Mouse (Mus musculus): ENCODE measurements around the gene Trp53tg5.

Gene Trp53tg5

GRCm38 (mm10) chr2:164515897-164516296 is 42.4 kb upstream of the Trp53tg5 start:
- Histone ChIP-seq H3K36me3 (ENCODE audit: insufficient read depth, low read length) (no peaks in the 10 kb centered on the region), H3K4me3 (replicated peaks; ENCODE audit: low read length) (no peak overlapping the region), H3K27me3 (ENCODE audit: insufficient read depth, low read length) (no peaks in the 10 kb centered on the region), H3K9me3 (ENCODE audit: low read length) (no peaks in the 10 kb centered on the region), H3K4me1 (replicated peaks; ENCODE audit: low read depth, low read length) (peaks cover 37% of the 10 kb centered on the region)
- TF ChIP-seq POU5F1 (IDR thresholded peaks at IDR 0.05; ENCODE audit: borderline replicate concordance, low read length): no peak
- no peak for TF ChIP-seq NANOG (IDR thresholded peaks at IDR 0.05; ENCODE audit: borderline replicate concordance, low read length)
- no peak for TF ChIP-seq CTCF (conservative IDR thresholded peaks at IDR 0.05; ENCODE audit: low read length)

- Histone ChIP-seq H3K4me3 (replicated peaks; ENCODE audit: low read length) (no peak overlapping the region), H3K4me1 (replicated peaks; ENCODE audit: low read depth, low read length) (peaks cover 41% of the 10 kb centered on the region), H3K27me3 (ENCODE audit: insufficient read depth, low read length) (no peaks in the 10 kb centered on the region), H3K36me3 (ENCODE audit: insufficient read depth, low read length) (no peaks in the 10 kb centered on the region), H3K9me3 (ENCODE audit: low read length) (no peaks in the 10 kb centered on the region)
- TF ChIP-seq NANOG (IDR thresholded peaks at IDR 0.05; ENCODE audit: borderline replicate concordance, low read length): no peak
- TF ChIP-seq POU5F1 (IDR thresholded peaks at IDR 0.05; ENCODE audit: borderline replicate concordance, low read length): no peak
- TF ChIP-seq CTCF (conservative IDR thresholded peaks at IDR 0.05; ENCODE audit: low read length): no peak
Measured at GRCm38 (mm10) chr2:164514916-164515315, 41.4 kb upstream of the Trp53tg5 start.

GRCm38 (mm10) chr2:164513389-164513788 is 39.9 kb upstream of the Trp53tg5 start:
- Histone ChIP-seq H3K27me3 (ENCODE audit: insufficient read depth, low read length) (no peaks in the 10 kb centered on the region), H3K4me3 (replicated peaks; ENCODE audit: low read length) (no peak overlapping the region; the same call in 1 of the 2 replicates), H3K9me3 (ENCODE audit: low read length) (no peaks in the 10 kb centered on the region), H3K4me1 (replicated peaks; ENCODE audit: low read depth, low read length) (peaks cover 47% of the 10 kb centered on the region), H3K36me3 (ENCODE audit: insufficient read depth, low read length) (peaks cover 10% of the 10 kb centered on the region)
- no peak for TF ChIP-seq NANOG (IDR thresholded peaks at IDR 0.05; ENCODE audit: borderline replicate concordance, low read length)

- H3K4me1 ChIP-seq (replicated peaks; ENCODE audit: low read depth, low read length): peaks cover 49% of the 10 kb centered on the region
- TF ChIP-seq POU5F1 (IDR thresholded peaks at IDR 0.05; ENCODE audit: borderline replicate concordance, low read length) (no peak), NANOG (IDR thresholded peaks at IDR 0.05; ENCODE audit: borderline replicate concordance, low read length) (no peak), CTCF (conservative IDR thresholded peaks at IDR 0.05; ENCODE audit: low read length) (no peak)
- H3K36me3 ChIP-seq (ENCODE audit: insufficient read depth, low read length): peaks cover 11% of the 10 kb centered on the region
- no peak overlapping the region for H3K4me3 ChIP-seq (replicated peaks; ENCODE audit: low read length)
- H3K9me3 ChIP-seq (ENCODE audit: low read length): no peaks in the 10 kb centered on the region
- no peaks in the 10 kb centered on the region for H3K27me3 ChIP-seq (ENCODE audit: insufficient read depth, low read length)
Measured at GRCm38 (mm10) chr2:164512121-164512909, 38.8 kb upstream of the Trp53tg5 start.

GRCm38 (mm10) chr2:164510621-164511190 is 37.2 kb upstream of the Trp53tg5 start:
- Histone ChIP-seq H3K27me3 (ENCODE audit: insufficient read depth, low read length) (no peaks in the 10 kb centered on the region), H3K4me1 (replicated peaks; ENCODE audit: low read depth, low read length) (peaks cover 61% of the 10 kb centered on the region), H3K36me3 (ENCODE audit: insufficient read depth, low read length) (peaks cover 21% of the 10 kb centered on the region), H3K4me3 (replicated peaks; ENCODE audit: low read length) (no peak overlapping the region), H3K9me3 (ENCODE audit: low read length) (no peaks in the 10 kb centered on the region)
- no peak for TF ChIP-seq POU5F1 (IDR thresholded peaks at IDR 0.05; ENCODE audit: borderline replicate concordance, low read length)
- no peak for TF ChIP-seq CTCF (conservative IDR thresholded peaks at IDR 0.05; ENCODE audit: low read length)
- TF ChIP-seq NANOG (IDR thresholded peaks at IDR 0.05; ENCODE audit: borderline replicate concordance, low read length): no peak

- peaks cover 48% of the 10 kb centered on the region for H3K4me1 ChIP-seq (replicated peaks; ENCODE audit: low read depth, low read length)
- TF ChIP-seq POU5F1 (IDR thresholded peaks at IDR 0.05; ENCODE audit: borderline replicate concordance, low read length): no peak
- no peak for TF ChIP-seq CTCF (conservative IDR thresholded peaks at IDR 0.05; ENCODE audit: low read length)
- no peak for TF ChIP-seq NANOG (IDR thresholded peaks at IDR 0.05; ENCODE audit: borderline replicate concordance, low read length)
- no peaks in the 10 kb centered on the region for H3K9me3 ChIP-seq (ENCODE audit: low read length)
- H3K27me3 ChIP-seq (ENCODE audit: insufficient read depth, low read length): no peaks in the 10 kb centered on the region
- H3K4me3 ChIP-seq (replicated peaks; ENCODE audit: low read length): peak overlapping the region; percentile 29; the same call in 1 of the 2 replicates
- peaks cover 50% of the 10 kb centered on the region for H3K36me3 ChIP-seq (ENCODE audit: insufficient read depth, low read length)
Measured at GRCm38 (mm10) chr2:164507811-164508210, 34.3 kb upstream of the Trp53tg5 start.

- peaks cover 36% of the 10 kb centered on the region for H3K4me1 ChIP-seq (replicated peaks; ENCODE audit: low read depth, low read length)
- TF ChIP-seq POU5F1 (IDR thresholded peaks at IDR 0.05; ENCODE audit: borderline replicate concordance, low read length) (no peak), CTCF (conservative IDR thresholded peaks at IDR 0.05; ENCODE audit: low read length) (no peak), NANOG (IDR thresholded peaks at IDR 0.05; ENCODE audit: borderline replicate concordance, low read length) (no peak)
- no peaks in the 10 kb centered on the region for H3K9me3 ChIP-seq (ENCODE audit: low read length)
- no peaks in the 10 kb centered on the region for H3K27me3 ChIP-seq (ENCODE audit: insufficient read depth, low read length)
- peaks cover 70% of the 10 kb centered on the region for H3K36me3 ChIP-seq (ENCODE audit: insufficient read depth, low read length)
- no peak overlapping the region; the same call in 1 of the 2 replicates for H3K4me3 ChIP-seq (replicated peaks; ENCODE audit: low read length)
Measured at GRCm38 (mm10) chr2:164505619-164506347, 32.3 kb upstream of the Trp53tg5 start.

- TF ChIP-seq CTCF (conservative IDR thresholded peaks at IDR 0.05; ENCODE audit: low read length) (peak; percentile 54), POU5F1 (IDR thresholded peaks at IDR 0.05; ENCODE audit: borderline replicate concordance, low read length) (no peak), NANOG (IDR thresholded peaks at IDR 0.05; ENCODE audit: borderline replicate concordance, low read length) (no peak)
- Histone ChIP-seq H3K4me3 (replicated peaks; ENCODE audit: low read length) (no peak overlapping the region), H3K4me1 (replicated peaks; ENCODE audit: low read depth, low read length) (peaks cover 28% of the 10 kb centered on the region), H3K36me3 (ENCODE audit: insufficient read depth, low read length) (peaks cover 79% of the 10 kb centered on the region), H3K27me3 (ENCODE audit: insufficient read depth, low read length) (no peaks in the 10 kb centered on the region), H3K9me3 (ENCODE audit: low read length) (no peaks in the 10 kb centered on the region)
Measured at GRCm38 (mm10) chr2:164504919-164505318, 31.4 kb upstream of the Trp53tg5 start.

Measured in E14TG2a.4 (cell line).